Mouse (Mus musculus) liver, embryonic 14.5 days (tissue): ENCODE results near the gene Aldh5a1.

ENCODE experiments used
- CTCF ChIP-seq: IDR thresholded peaks from 2 replicates; pipeline ENCODE4 v1.5.1; 2016; ENCODE audit warnings: antibody characterized with exemption, low read depth, control low read depth
- EP300 ChIP-seq: IDR thresholded peaks from 2 replicates; pipeline ENCODE4 v1.6.1; 2016; ENCODE audit warnings: antibody characterized with exemption, low read depth

GRCm38 (mm10) chr13:24915831-24916230 is 21.6 kb downstream of the Aldh5a1 start:
- no peak for TF ChIP-seq CTCF
- no peak for TF ChIP-seq EP300
